Mouse (Mus musculus): ENCODE results near the gene Siah1b. TPM values are rescaled to one million over a fixed set of nuclear protein-coding genes. Genes with fewer than 3 reads are reported as not detected.
A peak's percentile ranks its signal among the peaks of the same experiment; 100 is the strongest.

The Siah1b gene
- total RNA-seq, 2 experiments from 2014 or later = 4.8 to 5.0 TPM

DNA sequence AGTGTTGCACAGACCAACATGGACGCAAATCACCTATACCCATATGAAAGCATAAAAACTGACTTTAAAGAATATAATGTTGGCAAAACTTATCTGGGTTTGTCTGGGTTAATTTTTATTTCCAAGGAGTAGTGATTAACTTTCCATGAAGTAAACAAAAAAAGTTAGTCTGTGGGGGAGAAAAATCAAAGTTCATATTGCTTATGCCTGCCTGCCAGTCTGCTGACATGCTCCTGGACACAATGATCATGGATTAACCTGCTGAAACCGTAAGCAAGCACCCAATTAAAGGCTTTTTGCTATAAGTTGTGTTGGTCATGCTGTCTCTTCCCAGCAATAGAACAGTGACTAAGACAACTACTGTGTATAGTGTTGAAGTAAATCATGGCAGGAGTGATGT is 40.9 kb downstream of the Siah1b start:
- DNase-seq (ENCODE audit: low spot score in 2 of 2) = no peak

DNA sequence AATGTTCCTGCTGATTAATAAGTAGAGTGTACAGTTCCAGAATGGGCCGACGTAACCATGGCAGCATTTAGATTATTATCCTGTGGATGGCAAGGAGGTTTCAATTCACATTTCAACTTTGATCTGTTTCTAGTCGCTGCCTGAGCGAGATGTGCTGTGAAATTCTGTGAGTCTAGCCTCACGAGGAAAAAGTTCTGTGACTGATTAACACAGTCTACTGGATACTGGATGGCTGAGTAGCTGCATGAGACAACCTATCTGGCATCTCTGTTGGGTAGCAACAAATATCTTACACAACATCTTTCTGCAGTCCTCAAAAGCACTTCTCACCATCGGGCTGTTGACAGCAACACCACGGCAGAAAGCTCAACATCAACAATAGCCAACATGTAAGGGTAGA is 43.8 kb downstream of the Siah1b start:
- DNase-seq (ENCODE audit: low spot score in 2 of 2) = no peak

GRCm38 (mm10) chrX:164027607-164028289 is 48.5 kb downstream of the Siah1b start, which contains the start of gene Car5b:
Gene Car5b (minus strand): TSS chrX:164027997.
- peak; percentile 76 to 80 for DNase-seq (ENCODE audit: low spot score in 2 of 2)

Other genes starting within 250 kb of the Siah1b start
- 10 to 100 TPM; 16.5 to 17.4 TPM for gene Ap1s2, start 167.5 kb downstream of the Siah1b start, total RNA-seq (2021)
- 10 to 100 TPM; 21.7 to 22.5 TPM for gene Zrsr2, start 117.8 kb downstream of the Siah1b start, total RNA-seq (2021)
- gene Car5b, start 48.5 kb downstream of the Siah1b start, total RNA-seq (2021) = 10 to 100 TPM; 26.1 to 46.2 TPM
- gene Cltrn, start 12.3 kb upstream of the Siah1b start, total RNA-seq (2021) = under 1 TPM in 1 of 2 experiments, not detected in 1; 0.80 TPM
- 1 to 10 TPM; 2.1 to 4.3 TPM for gene Ace2, start 62.8 kb upstream of the Siah1b start, total RNA-seq (2021)
- under 1 TPM; 0.27 to 0.45 TPM for gene Bmx, start 181.7 kb upstream of the Siah1b start, total RNA-seq (2021)
- gene Pir, start 192.9 kb upstream of the Siah1b start, total RNA-seq (2021) = 10 to 100 TPM in 1 of 2 experiments, 1 to 10 TPM in 1; 4.3 to 12.5 TPM